Mouse (Mus musculus): ENCODE measurements around the gene Map4k5. TPM values are rescaled to one million over a fixed set of nuclear protein-coding genes. Genes with fewer than 3 reads are reported as not detected.

The Map4k5 gene
- total RNA-seq (2021): 10 to 100 TPM; 26.7 to 33.3 TPM
- polyA plus RNA-seq (2012; rRNA removed): 13.7 and 14.6 TPM in 2 replicates
- long read RNA-seq, partial matches to known transcripts: 3 of 26 reads
- long read RNA-seq, other reads (novel, unspliced or antisense): 23 of 26 reads

DNA sequence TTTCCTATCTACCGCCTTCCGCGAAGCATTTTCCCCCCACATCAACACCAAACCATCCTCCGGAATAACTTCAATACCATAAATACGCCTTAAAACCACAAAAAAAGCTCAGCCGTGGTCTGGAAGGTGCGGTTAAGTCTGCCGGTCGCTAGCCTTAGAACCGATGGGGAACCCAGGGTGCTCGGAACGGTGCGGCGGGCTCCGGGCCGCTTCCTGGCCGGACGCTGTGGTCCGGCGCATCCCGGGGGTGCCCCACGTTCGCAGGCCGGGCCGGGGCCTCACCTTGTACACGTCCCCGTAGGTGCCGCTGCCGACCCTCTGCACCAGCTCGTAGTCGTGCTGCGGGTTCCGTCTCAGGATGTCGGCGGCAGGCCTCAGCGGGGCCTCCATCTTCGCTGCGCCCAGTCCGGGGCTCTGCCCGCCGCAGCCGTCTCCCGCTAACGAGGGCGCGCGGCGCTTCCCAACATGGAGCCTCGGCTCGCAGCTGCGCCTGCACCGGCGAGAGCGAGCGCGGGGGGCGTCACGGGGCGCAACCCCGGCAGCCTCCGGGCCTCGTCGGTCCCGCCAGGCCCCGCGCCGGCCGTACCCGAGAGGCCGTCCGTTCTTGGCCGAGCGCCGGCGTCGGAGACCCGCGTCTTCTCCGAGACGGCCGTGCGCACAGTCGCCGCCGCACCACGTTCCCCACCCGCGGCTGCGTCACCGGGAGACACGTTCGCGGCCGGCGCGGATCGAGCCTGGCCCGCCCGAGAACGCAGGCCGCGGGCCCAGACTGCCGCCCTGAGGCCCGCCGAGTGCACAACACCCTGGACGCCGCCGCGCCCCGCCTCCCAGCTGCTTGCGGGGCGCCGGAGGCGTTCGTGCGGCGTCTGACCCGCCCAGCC, at the start of gene Map4k5, which contains the start of gene Atl1:
Map4k5 (minus strand) TSS at position 830 of the 881 bp plus-strand sequence.
Atl1 (plus strand) TSS at position 244 of the 881 bp plus-strand sequence.
- DNase-seq: peak; percentile 95

- DNase-seq: no peak
Measured at GRCm38 (mm10) chr12:69941655-69942329, 48.8 kb upstream of the Map4k5 start.

- DNase-seq: no peak
Measured at GRCm38 (mm10) chr12:69939291-69939690, 46.3 kb upstream of the Map4k5 start.

DNA sequence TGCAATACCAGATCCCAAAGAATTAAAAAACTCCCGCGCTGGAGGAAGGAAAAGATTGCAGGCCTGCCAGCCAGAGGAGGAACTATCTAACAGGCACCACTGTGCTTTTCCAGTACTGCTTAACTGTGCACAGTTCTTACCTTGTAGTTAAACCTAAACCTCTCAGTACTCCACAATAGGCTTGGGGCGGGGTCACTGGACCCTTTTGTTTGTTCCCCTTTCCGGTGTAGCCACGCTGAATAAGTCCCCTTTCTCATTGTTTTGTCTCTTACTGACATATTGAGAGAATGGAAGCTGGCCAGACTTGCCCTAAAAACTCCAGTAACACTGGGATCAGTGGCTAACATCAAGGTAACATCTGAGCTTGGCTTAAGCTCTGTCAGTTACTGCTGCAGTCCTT, 44.7 kb upstream of the Map4k5 start:
- no peak for DNase-seq

DNA sequence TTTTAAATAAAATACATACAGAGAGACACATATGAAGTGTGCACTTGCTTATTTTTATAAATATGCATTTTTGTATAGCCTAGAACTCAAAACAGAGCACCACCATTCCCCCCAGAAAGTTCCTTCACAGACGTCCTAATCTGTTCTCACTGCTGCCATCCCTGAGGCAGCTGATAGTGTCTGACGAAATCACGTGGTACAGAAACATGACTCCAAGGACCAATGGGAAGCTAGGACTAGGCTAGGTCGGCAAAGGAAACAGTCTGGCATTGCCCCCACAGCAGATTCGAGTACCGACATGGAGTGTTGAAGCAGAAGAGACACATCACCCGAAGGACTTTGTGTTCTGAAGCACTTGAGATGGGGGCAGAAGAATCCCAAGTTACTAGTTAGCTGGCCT, 33.7 kb upstream of the Map4k5 start:
- DNase-seq: no peak

DNA sequence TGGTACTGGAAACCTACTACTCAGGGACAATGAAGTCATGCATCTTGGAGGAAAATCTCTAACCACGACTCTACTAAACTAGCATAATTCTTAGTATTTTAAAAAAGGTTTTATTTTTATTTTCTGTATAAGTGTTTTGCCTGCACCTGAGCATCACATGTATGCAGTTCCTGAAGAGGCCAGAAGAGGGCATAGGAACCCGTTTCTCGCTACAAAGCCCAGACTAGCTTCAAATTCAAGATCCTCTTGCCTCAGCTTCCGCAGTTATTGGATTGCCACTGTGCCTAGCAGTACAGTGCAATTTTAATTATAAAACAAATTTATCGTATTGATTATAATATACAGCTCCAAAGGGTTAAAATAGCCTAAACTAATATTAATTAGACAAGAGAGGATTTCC, 31.0 kb upstream of the Map4k5 start:
- DNase-seq: peak; percentile 14

DNA sequence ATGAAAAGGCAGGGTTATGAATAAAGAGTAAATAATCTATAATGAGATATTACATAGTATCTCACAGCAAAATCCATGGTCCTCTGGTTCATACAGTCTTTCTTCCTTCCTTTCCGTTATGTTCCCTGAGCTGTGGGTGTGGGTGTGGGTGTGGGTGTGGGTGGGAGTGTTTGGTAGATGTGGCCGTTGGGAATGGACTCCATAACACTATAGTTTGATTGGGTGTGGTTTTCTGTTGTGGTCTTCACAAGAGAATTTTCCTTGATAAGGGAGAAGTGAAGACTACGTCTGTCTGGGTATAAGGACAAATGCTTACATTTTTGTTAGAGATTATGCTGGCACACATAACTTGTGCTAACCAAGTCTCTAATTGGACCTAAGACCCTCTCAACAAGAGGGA, 30.6 kb upstream of the Map4k5 start:
- no peak for DNase-seq

- no peak for DNase-seq
Measured at GRCm38 (mm10) chr12:69923128-69923527, 30.1 kb upstream of the Map4k5 start.

DNA sequence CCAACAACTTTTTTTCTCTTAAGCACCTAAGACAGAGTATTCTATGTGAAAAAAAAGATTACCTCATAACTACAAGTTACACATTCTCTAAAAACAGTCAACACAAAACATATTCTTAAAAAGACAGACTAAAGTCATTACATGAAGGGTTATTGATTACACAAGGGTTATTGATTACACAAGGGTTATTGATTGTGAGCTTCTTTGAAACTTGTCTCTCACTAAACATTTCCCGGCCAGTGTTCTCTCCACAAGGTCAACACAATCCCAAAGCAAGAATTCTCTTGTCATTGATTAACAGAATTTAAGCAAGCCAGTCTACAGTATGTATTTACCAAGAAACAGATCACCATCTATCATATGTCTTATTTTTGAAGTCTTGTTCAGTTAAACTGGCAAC, 29.1 kb upstream of the Map4k5 start:
- DNase-seq: no peak

DNA sequence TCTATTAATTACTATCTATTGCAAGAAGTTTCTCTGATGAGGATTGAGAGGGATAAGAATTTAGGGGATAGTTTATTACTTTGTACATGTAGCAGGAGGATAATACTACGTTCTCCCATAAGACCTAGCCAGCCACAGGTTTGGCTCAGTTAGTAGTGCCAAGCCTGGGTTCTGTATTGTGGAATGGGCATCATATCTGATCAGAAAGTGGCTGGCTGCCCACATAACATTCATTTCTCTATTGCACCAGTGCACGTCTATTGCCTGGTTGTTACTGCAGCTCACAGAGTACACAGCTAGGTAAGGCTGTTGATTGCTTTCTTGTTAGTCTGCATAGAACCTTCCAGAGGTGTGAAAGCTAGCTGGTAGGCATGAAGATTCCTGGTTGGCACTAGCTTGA, 24.9 kb upstream of the Map4k5 start:
- DNase-seq: no peak

- DNase-seq: no peak
Measured at GRCm38 (mm10) chr12:69912737-69913136, 19.7 kb upstream of the Map4k5 start.

- peak; percentile 11 for DNase-seq
Measured at GRCm38 (mm10) chr12:69911906-69912305, 18.9 kb upstream of the Map4k5 start.

GRCm38 (mm10) chr12:69908511-69908900, 15.5 kb upstream of the Map4k5 start:
- DNase-seq: peak; percentile 8

DNA sequence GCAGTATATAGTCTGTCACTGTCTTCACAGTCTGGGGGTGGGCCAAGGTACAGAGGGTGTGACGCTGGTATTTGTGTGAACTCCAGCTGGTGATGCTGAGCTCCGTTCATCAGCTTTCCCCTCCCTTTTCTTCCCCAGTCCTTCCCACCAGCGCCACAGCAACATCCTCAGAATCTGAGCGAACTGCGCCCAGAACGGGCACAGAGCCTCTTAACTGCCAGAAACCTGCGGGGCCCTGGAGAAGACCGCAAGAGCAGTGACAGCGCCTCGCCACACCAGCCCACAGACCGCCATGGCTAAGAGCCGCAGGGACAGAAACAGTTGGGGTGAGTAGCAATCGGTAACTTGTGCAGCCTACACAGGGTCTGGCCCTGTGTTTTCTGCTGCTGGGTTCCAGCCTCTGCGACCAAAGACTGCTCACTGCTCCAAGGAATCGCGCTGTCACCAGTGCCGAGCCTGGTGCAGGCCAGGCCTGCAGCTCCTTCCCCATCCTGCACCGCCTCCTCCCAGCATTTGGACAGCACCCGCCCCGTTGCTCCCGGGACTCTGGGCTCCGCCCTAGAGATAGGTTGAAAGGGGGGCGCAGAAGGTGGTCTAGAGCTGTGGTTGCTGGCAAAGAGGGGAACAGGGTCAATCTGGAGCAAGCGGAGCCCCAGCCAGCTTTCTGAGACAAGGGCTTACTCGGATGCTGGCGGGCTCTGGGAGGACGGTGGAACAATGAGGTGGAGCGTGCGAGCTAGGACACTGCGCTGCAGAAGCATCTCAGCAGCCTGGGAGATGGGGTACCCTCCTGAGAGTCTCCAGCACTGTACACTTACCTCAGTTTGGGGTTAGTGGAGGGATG, 14.9 kb upstream of the Map4k5 start:
- peak; percentile 61 for DNase-seq

GRCm38 (mm10) chr12:69904991-69905390, 12.0 kb upstream of the Map4k5 start:
- DNase-seq: no peak

- no peak for DNase-seq
Measured at GRCm38 (mm10) chr12:69898119-69898518, 5.1 kb upstream of the Map4k5 start.

DNA sequence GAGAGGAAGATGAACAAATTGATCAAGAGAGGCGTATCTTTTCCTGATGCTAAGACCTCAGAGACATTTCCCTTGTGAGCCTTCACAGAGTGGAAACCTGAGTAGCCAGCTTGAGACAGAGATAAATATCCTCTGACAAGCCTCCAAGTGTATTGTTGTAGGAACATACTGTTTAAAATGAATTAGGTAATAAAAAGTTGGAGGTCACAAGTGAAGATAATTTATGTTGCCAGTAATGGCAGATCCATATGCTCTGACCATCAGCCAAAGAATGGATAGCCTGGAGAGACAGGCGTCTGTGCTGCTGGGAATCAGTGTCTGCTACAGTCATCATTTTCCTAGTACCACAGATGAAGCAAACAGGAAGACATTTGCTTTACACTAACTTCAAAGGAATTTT, 2.0 kb upstream of the Map4k5 start:
- no peak for DNase-seq

DNA sequence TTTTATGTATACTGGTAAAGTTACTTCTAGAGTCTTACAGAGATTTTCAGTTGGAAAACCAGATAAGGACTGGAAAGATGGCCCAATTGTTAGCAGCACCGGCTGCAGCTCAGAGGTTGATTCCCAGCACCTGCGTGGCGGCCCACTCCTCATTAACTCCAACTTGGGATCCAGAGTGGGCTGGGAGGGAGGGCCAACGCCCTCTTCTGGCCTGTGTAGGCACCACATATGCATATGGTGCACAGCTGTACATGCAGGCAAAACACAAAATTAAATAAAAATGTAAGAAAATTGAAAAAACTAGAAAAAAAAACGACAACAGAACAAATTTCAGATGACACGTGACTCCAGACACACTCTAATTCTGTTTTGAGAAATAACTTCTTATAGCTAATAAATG, 927 bp upstream of the Map4k5 start:
- DNase-seq: no peak

GRCm38 (mm10) chr12:69891721-69892120, 1.3 kb downstream of the Map4k5 start:
- no peak for DNase-seq

DNA sequence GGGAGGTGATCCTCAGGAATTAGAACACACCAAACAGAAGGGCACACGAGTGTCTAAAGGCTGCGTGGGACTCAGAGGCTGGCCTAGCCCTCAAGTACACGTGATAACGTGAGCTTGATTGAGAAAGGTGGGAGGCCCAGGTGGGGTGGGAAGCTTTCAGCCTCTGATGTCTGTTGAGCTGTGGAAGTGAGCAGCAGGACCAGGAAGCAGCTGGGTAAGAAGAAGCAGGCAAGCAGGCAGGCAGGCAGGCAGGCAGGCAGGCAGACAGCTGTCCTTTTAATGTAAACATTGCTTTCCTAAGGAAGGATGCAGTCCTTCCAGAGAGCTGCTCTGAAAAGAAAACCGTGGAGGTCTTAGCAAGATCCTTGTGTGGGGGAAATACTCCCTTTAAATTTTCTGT, 2.5 kb downstream of the Map4k5 start:
- DNase-seq: no peak

GRCm38 (mm10) chr12:69890051-69890450, 2.9 kb downstream of the Map4k5 start:
- DNase-seq: no peak

GRCm38 (mm10) chr12:69888345-69888744, 4.7 kb downstream of the Map4k5 start:
- DNase-seq: no peak

Data from adrenal gland, adult 2 months (tissue).